Mouse (Mus musculus): ENCODE results near the gene Dhx37. TPM values are rescaled to one million over a fixed set of nuclear protein-coding genes. Genes with fewer than 3 reads are reported as not detected.

Dhx37 gene
- 1 to 10 TPM; 3.6 to 3.8 TPM for total RNA-seq (2021)
- long read RNA-seq, experiment 1, partial matches to known transcripts, result 0 of 1 reads
- long read RNA-seq, experiment 1, other reads (novel, unspliced or antisense), result 1 of 1 reads
- long read RNA-seq, experiment 2, full-length matches to known transcripts, result 6 of 8 reads
- long read RNA-seq, experiment 2, partial matches to known transcripts, result 2 of 8 reads
- long read RNA-seq, experiment 2, other reads (novel, unspliced or antisense), result 0 of 8 reads

DNA sequence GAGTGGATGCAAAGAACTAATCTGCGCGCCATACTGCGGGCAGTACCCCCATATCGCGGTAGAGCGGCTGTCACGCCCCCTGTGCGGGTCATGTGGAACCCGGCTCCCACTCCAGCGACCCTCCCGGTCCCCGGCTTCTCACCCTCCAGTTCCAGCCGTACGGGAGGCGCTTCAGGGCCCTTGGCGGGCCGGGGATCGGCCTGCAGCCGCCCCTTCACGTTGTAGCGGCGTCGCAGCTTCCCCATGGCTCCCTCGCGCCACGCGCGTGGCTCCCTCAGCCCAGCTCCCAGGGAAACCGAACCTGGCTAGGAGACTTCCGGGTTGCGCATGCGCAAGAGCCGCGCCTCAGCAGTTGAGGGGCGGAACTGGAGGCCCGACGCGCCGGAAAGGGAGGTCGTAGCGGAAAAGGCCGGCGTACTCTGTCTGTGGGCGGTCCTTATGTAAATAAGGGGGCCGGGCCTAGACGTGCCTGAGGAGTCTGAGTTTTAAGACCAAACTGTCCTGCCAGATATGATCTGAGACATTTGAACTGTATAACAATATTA, at the start of gene Dhx37:
Gene Dhx37 (minus strand): TSS at position 329 of the 545 bp plus-strand sequence.
- DNase-seq, result peak; percentile 91

- no peak for DNase-seq
These were observed 48.6 kb upstream of the Dhx37 start for GRCm38 (mm10) chr5:125482474-125482873.

DNA sequence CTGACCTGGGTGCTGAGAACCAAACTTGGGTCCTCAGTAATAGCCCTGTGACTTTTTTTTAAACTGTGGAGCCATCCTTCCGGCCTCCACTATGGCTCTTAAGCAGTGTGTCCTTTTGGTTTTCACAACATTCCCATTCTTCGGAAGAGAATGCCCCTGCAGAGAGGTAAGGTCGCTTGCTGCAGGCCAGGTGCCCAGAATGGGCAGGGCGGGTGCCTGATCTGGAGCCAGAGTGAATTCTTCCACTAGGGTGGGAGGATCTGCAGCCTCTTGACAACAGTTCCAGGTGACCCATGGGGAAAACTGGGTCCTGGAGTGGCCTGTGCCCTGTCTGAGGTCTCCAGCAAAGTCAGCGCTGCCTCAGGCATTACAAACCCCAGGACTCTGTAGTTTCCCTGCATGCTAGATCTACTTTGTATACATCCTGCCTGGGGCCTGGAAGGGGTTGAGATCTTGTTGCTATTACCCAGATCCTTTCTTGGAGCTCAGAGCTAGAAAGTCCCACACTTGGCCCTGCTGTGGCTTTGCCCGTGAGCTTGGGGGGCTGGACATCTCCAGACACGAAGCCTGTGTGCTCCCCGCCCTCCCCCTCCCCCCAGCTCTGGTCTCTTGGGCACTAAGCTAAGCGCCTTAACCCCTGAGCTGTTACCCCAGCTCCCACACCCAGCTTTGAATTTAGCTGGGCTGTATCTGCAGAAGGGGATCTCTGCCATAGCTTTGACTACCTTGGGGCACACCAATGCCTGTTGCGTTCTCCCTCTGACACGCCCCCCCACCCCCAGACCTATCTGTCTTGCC, 46.7 kb upstream of the Dhx37 start:
- DNase-seq, result no peak

GRCm38 (mm10) chr5:125479376-125479775, 45.5 kb upstream of the Dhx37 start:
- no peak for DNase-seq

- no peak for DNase-seq
These were observed 44.1 kb upstream of the Dhx37 start for GRCm38 (mm10) chr5:125478037-125478436.

DNA sequence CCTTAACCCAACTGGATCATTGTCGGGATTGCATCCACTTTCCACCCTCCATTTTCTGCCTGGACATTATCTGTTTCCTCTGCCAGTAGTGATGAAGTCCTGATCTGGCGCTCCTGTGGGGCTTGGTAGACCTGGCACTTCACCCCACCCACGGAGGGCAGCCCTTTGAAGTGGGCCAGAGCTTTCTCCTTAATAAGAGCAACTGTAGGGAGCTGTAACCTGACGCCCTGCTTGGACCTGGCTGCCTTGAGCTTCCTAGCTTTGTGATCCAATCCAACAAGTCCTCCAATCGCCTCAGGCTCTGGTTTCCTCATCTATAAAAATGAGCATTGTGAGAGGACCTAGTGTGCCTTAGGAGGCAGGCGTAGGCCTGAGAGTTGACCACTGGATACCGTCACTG, 43.6 kb upstream of the Dhx37 start:
- DNase-seq, result no peak

- no peak for DNase-seq
These were observed 42.9 kb upstream of the Dhx37 start for GRCm38 (mm10) chr5:125476799-125477198.

- DNase-seq, result peak; percentile 24
These were observed 42.3 kb upstream of the Dhx37 start for GRCm38 (mm10) chr5:125476286-125476625.

GRCm38 (mm10) chr5:125475601-125476285, 41.8 kb upstream of the Dhx37 start, which contains the start of gene Aacs:
Gene Aacs, plus strand, starts transcription at chr5:125475814.
- DNase-seq, result peak; percentile 96

DNA sequence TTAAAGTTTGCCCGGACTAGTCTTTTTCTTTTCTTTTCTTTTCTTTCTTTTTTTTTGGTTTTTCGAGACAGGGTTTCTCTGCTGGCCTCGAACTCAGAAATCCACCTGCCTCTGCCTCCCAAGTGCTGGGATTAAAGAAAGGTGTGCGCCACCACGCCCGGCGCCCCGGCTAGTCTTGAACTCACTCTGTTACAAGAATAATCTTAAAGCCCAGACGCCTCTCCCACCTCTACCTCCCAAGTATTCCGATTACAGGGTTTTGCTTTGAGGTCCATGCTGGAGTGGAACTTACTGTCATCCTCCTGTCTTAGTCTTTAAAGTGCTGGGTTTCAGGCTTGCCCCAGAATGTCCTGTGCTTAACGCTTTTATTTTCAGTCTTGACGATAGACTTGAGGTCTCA, 41.1 kb upstream of the Dhx37 start:
- DNase-seq, result no peak

DNA sequence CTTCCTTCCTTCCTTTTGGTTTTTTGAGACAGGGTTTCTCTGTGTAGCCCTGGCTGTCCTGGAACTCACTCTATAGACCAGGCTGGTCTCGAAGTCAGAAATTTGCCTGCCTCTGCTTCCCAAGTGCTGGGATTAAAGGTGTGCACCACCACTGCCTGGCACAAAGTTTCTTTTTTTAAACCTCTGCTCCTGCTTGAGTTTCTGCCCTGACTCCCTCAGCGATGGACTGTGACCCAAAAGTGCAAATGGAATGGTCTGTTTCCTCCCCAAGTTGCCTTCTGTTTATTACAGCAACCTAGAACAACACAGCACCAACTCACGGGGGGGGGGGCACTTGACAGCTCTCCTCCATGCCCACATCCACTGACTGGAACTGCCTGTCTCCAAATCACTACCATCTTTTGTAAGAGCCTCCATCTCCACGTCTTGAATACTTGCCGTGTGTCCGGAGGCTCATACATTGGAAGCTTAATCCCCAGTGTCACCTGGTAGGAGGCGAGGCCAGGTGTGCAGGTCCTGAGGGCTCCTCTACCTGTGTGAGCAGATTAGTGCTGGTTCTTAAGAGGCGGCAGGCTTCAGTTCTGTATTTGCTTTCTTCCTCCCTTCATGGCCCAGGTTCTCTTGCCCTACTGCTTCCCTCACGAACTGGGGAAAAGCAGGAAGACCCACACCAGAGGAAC, 39.0 kb upstream of the Dhx37 start:
- no peak for DNase-seq

GRCm38 (mm10) chr5:125470713-125471112, 36.8 kb upstream of the Dhx37 start:
- DNase-seq, result no peak

DNA sequence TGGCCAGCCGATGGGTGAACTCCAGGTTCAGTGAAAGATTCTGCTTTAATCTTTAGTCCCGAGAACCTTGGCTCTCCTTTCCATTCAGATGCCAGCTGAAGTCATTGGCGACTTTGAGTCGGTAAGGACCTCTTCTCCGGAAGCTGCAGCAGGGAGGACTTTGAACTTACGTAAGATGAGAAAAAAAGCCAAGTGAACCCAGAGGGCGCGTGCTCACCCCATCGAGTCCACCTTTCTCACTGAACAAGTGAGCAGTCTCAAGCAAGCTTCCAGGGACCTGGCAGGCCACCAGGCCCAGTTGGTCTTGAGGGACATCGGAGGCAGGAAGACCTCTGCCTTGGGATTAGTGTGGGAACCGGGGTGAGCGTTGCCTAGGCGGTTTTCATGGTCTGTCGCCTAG, 33.3 kb upstream of the Dhx37 start:
- no peak for DNase-seq

- DNase-seq, result no peak
These were observed 32.6 kb upstream of the Dhx37 start for GRCm38 (mm10) chr5:125466483-125466882.

- DNase-seq, result peak; percentile 97
These were observed 31.8 kb upstream of the Dhx37 start for GRCm38 (mm10) chr5:125465701-125466106.

DNA sequence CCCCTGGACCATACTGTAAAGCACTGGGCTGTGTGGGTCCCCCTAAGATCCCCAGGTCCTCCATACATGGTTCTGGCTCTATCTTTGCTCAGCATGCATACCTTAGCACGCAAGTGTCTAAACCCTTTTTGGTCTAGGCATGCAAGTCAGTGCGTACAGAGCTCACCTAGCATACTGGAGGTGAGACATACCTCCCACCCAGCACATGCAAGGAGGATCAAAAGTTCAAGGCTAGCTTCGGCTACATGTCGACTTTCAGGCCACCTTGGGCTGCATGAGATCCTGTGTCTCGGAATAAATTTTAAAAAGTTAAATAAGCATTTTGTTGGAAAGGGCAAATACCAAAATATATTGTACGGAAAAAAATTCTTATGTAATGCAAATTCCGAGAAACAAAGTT, 31.3 kb upstream of the Dhx37 start:
- no peak for DNase-seq

DNA sequence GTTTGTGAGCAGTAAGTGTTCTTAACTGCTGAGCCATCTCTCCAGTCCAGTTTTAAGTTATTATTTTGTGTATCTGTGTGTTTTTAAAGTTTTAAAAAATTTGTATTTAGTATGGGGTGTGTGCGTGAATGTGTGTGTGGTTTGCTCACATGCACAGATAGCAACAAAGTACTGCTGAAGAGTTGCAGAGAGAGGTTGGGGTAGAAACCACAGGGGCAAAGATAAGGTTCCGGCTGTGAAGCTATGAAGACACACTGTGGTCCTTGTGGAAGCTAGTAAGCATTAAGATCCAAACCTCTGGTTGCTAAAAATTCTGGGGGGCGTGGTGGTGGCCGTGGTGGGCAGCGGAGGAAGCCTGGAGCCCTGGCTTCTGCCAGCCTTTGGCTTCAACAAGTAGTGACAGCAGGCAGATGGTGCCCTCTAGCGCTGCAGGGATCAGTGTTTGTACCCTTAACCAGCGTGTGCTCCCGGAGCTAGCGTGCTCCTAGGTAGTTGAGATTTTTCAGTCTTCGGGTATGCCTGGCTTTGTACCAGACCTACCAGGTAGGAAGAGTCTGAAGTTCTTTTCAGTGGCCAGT, 28.0 kb upstream of the Dhx37 start:
- DNase-seq, result peak; percentile 18

DNA sequence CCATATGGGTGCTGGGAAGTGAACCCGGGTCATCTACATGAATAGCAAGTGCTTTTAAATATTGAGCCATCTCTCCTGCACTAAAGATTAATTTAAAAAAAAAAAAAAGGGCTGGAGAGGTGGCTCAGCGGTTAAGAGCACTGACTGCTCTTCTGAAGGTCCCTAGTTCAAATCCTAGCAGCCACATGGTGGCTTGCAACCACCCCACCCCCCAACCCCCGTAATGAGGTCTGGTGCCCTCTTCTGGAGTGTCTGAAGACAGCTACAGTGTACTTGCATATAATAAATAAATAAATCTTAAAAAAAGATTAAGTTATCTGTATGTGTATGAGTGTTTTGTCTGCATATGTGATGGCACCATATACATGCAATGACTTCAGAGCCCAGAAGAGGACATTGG, 26.7 kb upstream of the Dhx37 start:
- DNase-seq, result no peak

GRCm38 (mm10) chr5:125457538-125457937, 23.6 kb upstream of the Dhx37 start:
- no peak for DNase-seq

GRCm38 (mm10) chr5:125456100-125456499, 22.2 kb upstream of the Dhx37 start:
- DNase-seq, result no peak

- no peak for DNase-seq
These were observed 18.7 kb upstream of the Dhx37 start for GRCm38 (mm10) chr5:125452573-125452972.

DNA sequence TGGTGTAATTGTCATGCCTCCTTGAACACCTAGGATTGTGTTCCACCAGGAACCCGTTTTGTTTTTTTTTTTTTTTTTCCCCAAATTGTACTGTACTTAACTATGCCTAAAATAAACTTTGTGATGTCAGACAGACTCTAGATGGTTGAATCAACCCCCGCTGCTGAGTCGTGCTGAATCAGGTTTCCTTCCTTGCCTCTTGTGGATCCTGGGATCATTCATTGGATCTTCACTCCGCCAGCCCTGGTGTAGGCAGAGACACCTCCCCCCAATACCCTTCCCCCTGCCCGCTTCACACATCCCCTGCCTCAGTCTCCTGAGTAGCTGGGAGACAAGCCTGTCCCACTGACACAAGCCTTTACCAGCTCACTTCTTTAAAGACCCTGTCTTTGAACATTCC, 15.4 kb upstream of the Dhx37 start:
- no peak for DNase-seq
